ENCODE assay signal across 10 mouse cellular contexts in genomic region chr19:4712781-4713526, GRCm38 (mm10). TPM values are rescaled to one million over a fixed set of nuclear protein-coding genes. Genes with fewer than 3 reads are reported as not detected.
DNase-seq lines count a peak whose midpoint lies in the region; ATAC-seq and TF ChIP-seq lines count a peak whose summit lies in the region.
"Had no signal": no experiment of that assay in that cellular context is flagged by ENCODE, and none has a peak within 500 bp of the region (broad histone marks: within the 10 kb centered on the region; RNA-seq: fewer than 3 reads in every experiment).

No protein-coding gene starts in this region.

- ATAC-seq in lung, embryonic 14.5 days (ENCODE audit: insufficient read depth), result no peak
- no peak for ATAC-seq in embryonic facial prominence, embryonic 15.5 days (ENCODE audit: insufficient number of reproducible peaks, low FRiP score, low TSS enrichment, low read depth)
- no peak for ATAC-seq in intestine, embryonic 15.5 days
- no peak for ATAC-seq in neural tube, embryonic 14.5 days (ENCODE audit: low read depth)

- H3K27ac ChIP-seq in lung, embryonic 14.5 days (ENCODE audit: low read depth), result no peak overlapping the region
- H3K27ac ChIP-seq in embryonic facial prominence, embryonic 15.5 days (replicated peaks), result no peak overlapping the region
- H3K27ac ChIP-seq in intestine, embryonic 15.5 days, result no peak overlapping the region
- peak overlapping the region; percentile 94 for H3K27ac ChIP-seq in neural tube, embryonic 14.5 days (ENCODE audit: low read depth, low read length)
- no peak overlapping the region for H3K27ac ChIP-seq in thymus, adult 2 months (ENCODE audit: control insufficient read depth, insufficient read depth, low read length)

- WGBS in lung, embryonic 14.5 days, result 33% methylated on average over 13 of the region's 13 CpGs
- WGBS in embryonic facial prominence, embryonic 15.5 days, result 30% methylated on average over 13 of the region's 13 CpGs
- 56% methylated on average over 13 of the region's 13 CpGs for WGBS in intestine, embryonic 15.5 days
- WGBS in neural tube, embryonic 14.5 days, result 23% methylated on average over 13 of the region's 13 CpGs
- WGBS in thymus, adult 2 months, result 25% methylated on average over 13 of the region's 13 CpGs

- no peaks in the 10 kb centered on the region for H3K9me3 ChIP-seq in lung, embryonic 14.5 days (ENCODE audit: low read depth, low read length)
- no peaks in the 10 kb centered on the region for H3K9me3 ChIP-seq in embryonic facial prominence, embryonic 15.5 days (replicated peaks)
- no peaks in the 10 kb centered on the region for H3K9me3 ChIP-seq in intestine, embryonic 15.5 days
- H3K9me3 ChIP-seq in neural tube, embryonic 14.5 days (ENCODE audit: control insufficient read depth, low read length), result no peaks in the 10 kb centered on the region

- H3K4me3 ChIP-seq in lung, embryonic 14.5 days (ENCODE audit: low read depth, low read length), result peak overlapping the region; percentile 51
- peak overlapping the region; percentile 53 for H3K4me3 ChIP-seq in embryonic facial prominence, embryonic 15.5 days (replicated peaks)
- peak overlapping the region; percentile 53 for H3K4me3 ChIP-seq in intestine, embryonic 15.5 days (replicated peaks)
- peak overlapping the region; percentile 82 for H3K4me3 ChIP-seq in neural tube, embryonic 14.5 days (ENCODE audit: low read depth, low read length)
- no peak overlapping the region for H3K4me3 ChIP-seq in thymus, adult 2 months (ENCODE audit: control insufficient read depth, insufficient read depth, low read length)
- H3K4me3 ChIP-seq: erythroblast, embryonic 14.5 days had no signal

- H3K9ac ChIP-seq in lung, embryonic 14.5 days, result peak overlapping the region; percentile 52; the same call in 1 of the 2 replicates
- no peak overlapping the region for H3K9ac ChIP-seq in embryonic facial prominence, embryonic 15.5 days
- 0 out of 2 replicates have a peak overlapping the region, but pooled peaks have one; percentile 42 for H3K9ac ChIP-seq in intestine, embryonic 15.5 days
- H3K9ac ChIP-seq in neural tube, embryonic 14.5 days (replicated peaks; ENCODE audit: low read depth, low read length), result peak overlapping the region; percentile 97

- H3K27me3 ChIP-seq in lung, embryonic 14.5 days (ENCODE audit: insufficient read depth, low read length), result peaks cover 46% of the 10 kb centered on the region
- H3K27me3 ChIP-seq in embryonic facial prominence, embryonic 15.5 days, result peaks cover 50% of the 10 kb centered on the region
- H3K27me3 ChIP-seq in intestine, embryonic 15.5 days (replicated peaks), result peaks cover 45% of the 10 kb centered on the region
- no peaks in the 10 kb centered on the region for H3K27me3 ChIP-seq in neural tube, embryonic 14.5 days (ENCODE audit: control insufficient read depth, insufficient read depth, low read length)
- no peaks in the 10 kb centered on the region; the same call in 1 of the 2 replicates for H3K27me3 ChIP-seq in thymus, adult 2 months (ENCODE audit: control insufficient read depth, insufficient read depth, low read length)

- TF ChIP-seq POLR2A in thymus, adult 2 months (IDR thresholded peaks at IDR 0.05; ENCODE audit: control insufficient read depth, extremely low read depth, insufficient read depth, low read length, poor library complexity), result no peak

- no peak for DNase-seq in lung, embryonic 14.5 days
- DNase-seq in lung, postnatal 4 days, result no peak
- DNase-seq in thymus, adult 2 months, result no peak
- no peak for DNase-seq in layer of hippocampus, adult 9-11 months
- DNase-seq in spleen, postnatal 4 days (ENCODE audit: low spot score in 2 of 2), result no peak
- DNase-seq: lung, adult 18-20 months had no signal

- TF ChIP-seq CTCF in lung, embryonic 14.5 days (IDR thresholded peaks at IDR 0.05; ENCODE audit: low read depth), result no peak
- TF ChIP-seq CTCF in thymus, adult 2 months (IDR thresholded peaks at IDR 0.05; ENCODE audit: borderline replicate concordance, control insufficient read depth, extremely low read depth, insufficient read depth, low read length, poor library complexity), result no peak

- no peaks in the 10 kb centered on the region for H3K36me3 ChIP-seq in lung, embryonic 14.5 days (ENCODE audit: insufficient read depth)
- H3K36me3 ChIP-seq in embryonic facial prominence, embryonic 15.5 days, result no peaks in the 10 kb centered on the region
- no peaks in the 10 kb centered on the region for H3K36me3 ChIP-seq in intestine, embryonic 15.5 days
- no peaks in the 10 kb centered on the region for H3K36me3 ChIP-seq in neural tube, embryonic 14.5 days (ENCODE audit: control insufficient read depth, insufficient read depth, low read length)
- no peaks in the 10 kb centered on the region for H3K36me3 ChIP-seq in thymus, adult 2 months (ENCODE audit: control insufficient read depth, insufficient read depth, low read length)

- H3K4me2 ChIP-seq in lung, embryonic 14.5 days, result peak overlapping the region; percentile 100
- peak overlapping the region; percentile 97 for H3K4me2 ChIP-seq in embryonic facial prominence, embryonic 15.5 days (replicated peaks)
- peak overlapping the region; percentile 99 for H3K4me2 ChIP-seq in intestine, embryonic 15.5 days (replicated peaks)
- H3K4me2 ChIP-seq in neural tube, embryonic 14.5 days (ENCODE audit: low read depth, low read length), result peak overlapping the region; percentile 73

- no peaks in the 10 kb centered on the region for H3K4me1 ChIP-seq in lung, embryonic 14.5 days (ENCODE audit: insufficient read depth)
- peaks cover 20% of the 10 kb centered on the region for H3K4me1 ChIP-seq in embryonic facial prominence, embryonic 15.5 days
- peaks cover 16% of the 10 kb centered on the region for H3K4me1 ChIP-seq in intestine, embryonic 15.5 days (replicated peaks)
- peaks cover 14% of the 10 kb centered on the region; the same call in 1 of the 2 replicates for H3K4me1 ChIP-seq in neural tube, embryonic 14.5 days (ENCODE audit: control insufficient read depth, insufficient read depth, low read length)
- no peaks in the 10 kb centered on the region for H3K4me1 ChIP-seq in thymus, adult 2 months (replicated peaks; ENCODE audit: control insufficient read depth, insufficient read depth, low read length)

RNA-seq across cellular contexts. Expression of gene Sptbn2, which starts 2.0 kb away (rescaled TPM):
- 1.3 and 1.4 TPM in 2 replicates for polyA plus RNA-seq in lung, embryonic 14.5 days (2014; fragmentation: Nextera tagmentation; extraction: Ambion mirVana)
- polyA plus RNA-seq in embryonic facial prominence, embryonic 15.5 days (2015; fragmentation: Nextera tagmentation; extraction: Ambion mirVana), result 5.3 TPM in 2 replicates
- 1.4 and 1.7 TPM in 2 replicates for polyA plus RNA-seq in intestine, embryonic 15.5 days (2015; fragmentation: Nextera tagmentation; extraction: Ambion mirVana)
- 34.7 and 44.2 TPM in 2 replicates for polyA plus RNA-seq in neural tube, embryonic 14.5 days (2014; fragmentation: Nextera tagmentation; extraction: Ambion mirVana)
- polyA plus RNA-seq in thymus, adult 2 months (2012; rRNA removed), result 0.23 and 0.26 TPM in 2 replicates
- polyA plus RNA-seq: erythroblast, embryonic 14.5 days had no signal

RNA-seq across cellular contexts. Expression of gene Gm960, which starts 14.5 kb away (rescaled TPM):
- polyA plus RNA-seq in lung, embryonic 14.5 days (2014; fragmentation: Nextera tagmentation; extraction: Ambion mirVana), result 2.3 and 2.9 TPM in 2 replicates
- 2.6 and 5.4 TPM in 2 replicates for polyA plus RNA-seq in embryonic facial prominence, embryonic 15.5 days (2015; fragmentation: Nextera tagmentation; extraction: Ambion mirVana)
- 1.4 and 2.7 TPM in 2 replicates for polyA plus RNA-seq in intestine, embryonic 15.5 days (2015; fragmentation: Nextera tagmentation; extraction: Ambion mirVana)
- polyA plus RNA-seq in neural tube, embryonic 14.5 days (2014; fragmentation: Nextera tagmentation; extraction: Ambion mirVana), result 7.1 and 8.5 TPM in 2 replicates
- 0.04 and 1.1 TPM in 2 replicates for polyA plus RNA-seq in thymus, adult 2 months (2012; rRNA removed)

RNA-seq across cellular contexts. Expression of gene Rbm4b, which starts 43.3 kb away (rescaled TPM):
- polyA plus RNA-seq in lung, embryonic 14.5 days (2014; fragmentation: Nextera tagmentation; extraction: Ambion mirVana), result 54.4 and 65.1 TPM in 2 replicates
- 64.3 and 65.5 TPM in 2 replicates for polyA plus RNA-seq in embryonic facial prominence, embryonic 15.5 days (2015; fragmentation: Nextera tagmentation; extraction: Ambion mirVana)
- polyA plus RNA-seq in intestine, embryonic 15.5 days (2015; fragmentation: Nextera tagmentation; extraction: Ambion mirVana), result 47.1 and 47.4 TPM in 2 replicates
- polyA plus RNA-seq in neural tube, embryonic 14.5 days (2014; fragmentation: Nextera tagmentation; extraction: Ambion mirVana), result 157 and 158 TPM in 2 replicates
- 20.0 and 20.2 TPM in 2 replicates for polyA plus RNA-seq in thymus, adult 2 months (2012; rRNA removed)
